Mouse (Mus musculus) C2C12 (cell line): ENCODE measurements around the gene Spry2.

Experiments used
- CTCF ChIP-seq: IDR thresholded peaks from one replicate; pipeline ENCODE4 v1.5.1; 2011; ENCODE audit not compliant: control insufficient read depth, insufficient read depth, insufficient read length
- MAX ChIP-seq: IDR thresholded peaks from one replicate; pipeline ENCODE4 v1.6.1; 2011; ENCODE audit warnings: mild to moderate bottlenecking, control low read depth
- MYOD1 ChIP-seq: IDR thresholded peaks from one replicate; pipeline ENCODE4 v1.6.1; 2011; ENCODE audit warnings: low read depth; ENCODE audit not compliant: control insufficient read depth, insufficient read length
- MYOG ChIP-seq: IDR thresholded peaks from one replicate; pipeline ENCODE4 v1.6.1; 2011; ENCODE audit not compliant: control insufficient read depth, insufficient read length; ENCODE audit errors: extremely low read depth

DNA sequence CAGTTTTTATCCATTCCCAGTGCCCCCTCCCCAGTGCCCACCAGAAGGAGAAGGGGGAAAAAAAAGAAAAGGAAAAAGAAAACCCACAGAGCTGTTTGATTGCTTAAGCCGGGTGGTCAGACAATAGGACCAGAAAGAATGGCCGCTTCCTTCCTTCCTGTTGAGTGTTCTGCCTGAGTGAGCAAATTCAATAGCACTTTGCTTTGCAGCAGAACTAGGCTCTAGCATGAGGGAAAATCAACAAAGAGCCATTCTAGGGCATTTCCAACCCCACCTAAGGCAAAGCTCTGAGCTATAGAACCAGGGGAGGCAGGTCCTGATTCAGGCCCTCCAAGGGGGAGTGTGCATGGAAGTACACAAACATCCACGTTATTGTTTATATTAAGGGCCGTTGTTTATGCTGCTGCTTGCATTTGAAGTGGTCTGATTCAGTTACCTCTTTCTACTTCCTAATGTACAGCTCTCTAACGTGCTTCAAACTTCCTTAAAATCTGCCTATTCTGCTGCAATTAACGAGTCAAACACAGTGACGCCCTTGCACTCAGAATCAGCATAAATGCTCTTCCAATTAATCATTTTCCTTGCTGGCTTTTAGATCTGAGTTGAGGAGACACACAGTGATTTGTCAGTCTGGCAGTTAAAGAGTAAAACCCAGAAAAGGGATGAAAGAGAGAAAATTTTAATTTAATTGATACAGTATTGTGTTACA lies 45.1 kb downstream of the Spry2 start:
- TF ChIP-seq MAX = no peak
- TF ChIP-seq CTCF = no peak
- TF ChIP-seq MYOD1 = no peak
- TF ChIP-seq MYOG = no peak
